Mouse (Mus musculus) bone marrow, adult 2 months (tissue): Measurements from ENCODE around the gene Rapgef4. TPM values are rescaled to one million over a fixed set of nuclear protein-coding genes. Genes with fewer than 3 reads are reported as not detected.

ENCODE experiments used
- H3K27ac ChIP-seq: fragments of 200-500 bp; 2 replicates; pipeline ENCODE4 v1.5.1; 2012; ENCODE audit warnings: low read depth, mild to moderate bottlenecking, control low read depth, inconsistent platforms, low read length; ENCODE audit not compliant: control insufficient read depth, poor library complexity, insufficient read depth
- H3K4me1 ChIP-seq: fragments of 200-500 bp; 2 replicates; pipeline ENCODE4 v1.6.1; 2011; ENCODE audit warnings: low read length; ENCODE audit not compliant: control insufficient read depth, insufficient read depth
- H3K4me3 ChIP-seq: fragments of 200-500 bp; replicated peaks from 2 replicates; pipeline ENCODE3; 2011; ENCODE audit warnings: mild to moderate bottlenecking, low read depth, low read length, control low read depth; ENCODE audit not compliant: control insufficient read depth
- CTCF ChIP-seq: fragments of 200-500 bp; IDR thresholded peaks from 2 replicates; pipeline ENCODE4 v1.5.1; 2011; ENCODE audit warnings: low read length, control low read depth; ENCODE audit not compliant: control insufficient read depth, insufficient read depth
- POLR2A ChIP-seq: fragments of 200-500 bp; IDR thresholded peaks from 2 replicates; pipeline ENCODE4 v1.6.1; 2011; ENCODE audit warnings: low read depth, mild to moderate bottlenecking, control low read depth, low read length, borderline replicate concordance; ENCODE audit not compliant: control insufficient read depth
- WGBS: fragments of 180-500 bp; shearing (Covaris S2); methylation state at CpG from one replicate; pipeline ENCODE4 v1.1.7; 2018; 5-methylcytosine and 5-hydroxymethylcytosine counted together
- polyA plus RNA-seq: library from polyadenylated mRNA; stranded (reverse); fragments of >200 nt; gene quantifications from 2 replicates; pipeline ENCODE4 v1.2.4, GENCODE M21; 2011; ENCODE audit warnings: low replicate concordance; ENCODE audit not compliant: missing spikeins, insufficient read depth, insufficient read length

Rapgef4 gene
- polyA plus RNA-seq, 1 experiment: 4.9 TPM

DNA sequence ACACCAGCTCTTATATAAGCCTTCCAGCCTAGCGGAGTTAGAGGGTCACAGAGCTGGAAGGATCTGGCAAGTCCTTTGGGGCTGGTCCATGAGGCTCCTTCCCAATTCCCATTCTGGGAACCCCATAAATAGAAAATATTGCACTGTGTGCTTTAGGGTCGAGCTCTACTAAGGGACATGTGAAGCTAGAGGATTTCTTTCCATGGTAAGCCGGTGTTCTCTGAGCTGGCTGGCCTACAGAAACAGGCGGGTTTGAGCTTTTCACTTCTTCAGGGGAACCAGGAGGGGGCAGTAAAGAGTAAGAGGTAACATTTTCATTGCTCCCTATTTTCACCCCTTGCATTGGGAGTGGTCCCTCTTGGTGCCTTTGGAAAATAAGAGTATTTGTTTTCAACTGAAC is 317.4 kb downstream of the Rapgef4 start:
- WGBS: 41% methylated on average over 4 of the region's 4 CpGs
- Histone ChIP-seq H3K27ac (no peak overlapping the region), H3K4me3 (no peak overlapping the region), H3K4me1 (no peaks in the 10 kb centered on the region; the same call in 1 of the 2 replicates)
- TF ChIP-seq POLR2A (no peak), CTCF (peak; percentile 40)

DNA sequence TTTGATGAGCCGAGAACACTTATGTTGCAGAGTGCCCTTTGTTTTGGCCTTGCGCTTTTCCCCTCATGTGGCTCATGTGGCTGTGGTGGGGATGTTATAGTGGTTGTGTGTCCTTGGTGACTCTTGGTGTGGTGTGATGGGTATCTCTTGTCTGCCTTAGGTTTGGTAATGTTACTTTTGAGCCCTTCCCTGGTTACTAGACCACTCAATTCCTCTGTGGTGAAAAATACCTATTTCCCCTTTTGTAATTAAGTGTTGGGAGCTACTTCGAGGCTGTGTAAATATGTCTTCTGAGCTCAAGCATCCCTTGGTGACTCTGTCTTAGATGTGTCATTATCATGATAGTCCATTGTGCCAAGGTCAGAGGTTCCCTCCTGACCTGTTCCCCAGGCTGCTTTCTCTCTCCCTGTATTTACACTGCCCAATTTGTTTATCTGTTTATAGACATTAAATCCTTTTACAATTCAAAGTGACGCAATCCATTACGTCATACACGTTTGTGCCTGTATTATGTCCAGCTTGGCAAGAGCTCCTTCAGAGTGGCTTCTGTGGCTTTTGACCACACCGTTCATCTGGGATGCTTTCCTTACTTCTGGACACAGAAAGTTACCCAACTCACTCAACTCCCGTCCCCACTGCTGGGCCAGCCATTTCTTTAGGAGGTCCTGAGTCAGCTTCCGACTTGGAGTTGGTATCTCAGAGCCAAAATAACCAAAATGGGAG is 320.3 kb downstream of the Rapgef4 start:
- TF ChIP-seq CTCF: no peak
- TF ChIP-seq POLR2A: no peak
- Histone ChIP-seq H3K27ac (no peak overlapping the region), H3K4me3 (no peak overlapping the region), H3K4me1 (no peaks in the 10 kb centered on the region; the same call in 1 of the 2 replicates)
- 53% methylated on average over 9 of the region's 9 CpGs for WGBS

DNA sequence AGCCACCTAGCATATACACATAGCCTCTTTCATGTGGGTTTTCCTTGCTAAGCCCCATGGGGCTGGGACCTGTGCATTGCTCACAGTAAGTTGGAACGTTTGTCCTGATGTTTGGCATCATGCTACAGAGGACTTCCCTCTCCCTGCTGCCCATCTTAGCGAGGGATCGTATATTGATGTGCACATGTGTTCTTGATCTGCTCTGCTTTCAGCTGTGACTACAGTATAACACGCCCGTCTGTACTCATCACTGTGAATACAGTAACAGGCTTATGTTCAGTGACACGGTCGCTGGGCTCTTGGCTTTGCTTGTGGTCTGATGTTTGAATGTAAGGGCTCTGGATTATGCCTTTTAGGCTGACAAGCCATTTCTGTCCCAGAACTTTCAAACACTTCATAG is 324.7 kb downstream of the Rapgef4 start:
- 92% methylated on average over 7 of the region's 7 CpGs for WGBS

More for the DNA sequence above, 324.7 kb downstream of the Rapgef4 start:
- H3K4me1 ChIP-seq: peaks cover 2% of the 10 kb centered on the region
- no peak for TF ChIP-seq CTCF
- TF ChIP-seq POLR2A: no peak
- H3K27ac ChIP-seq: no peak overlapping the region
- no peak overlapping the region for H3K4me3 ChIP-seq

Other genes with a start within 250 kb of the Rapgef4 start
- 22.9 and 38.3 TPM in 2 replicates for gene Itga6, start 235.6 kb upstream of the Rapgef4 start, polyA plus RNA-seq
- 9.5 and 24.1 TPM in 2 replicates for gene Pdk1, start 108.0 kb upstream of the Rapgef4 start, polyA plus RNA-seq